Mouse (Mus musculus): ENCODE measurements around the gene Foxi2. TPM values are rescaled to one million over a fixed set of nuclear protein-coding genes. Genes with fewer than 3 reads are reported as not detected.

The Foxi2 gene
- polyA plus RNA-seq (2014; fragmentation: Nextera tagmentation; extraction: Ambion mirVana), result not detected in 2 replicates

DNA sequence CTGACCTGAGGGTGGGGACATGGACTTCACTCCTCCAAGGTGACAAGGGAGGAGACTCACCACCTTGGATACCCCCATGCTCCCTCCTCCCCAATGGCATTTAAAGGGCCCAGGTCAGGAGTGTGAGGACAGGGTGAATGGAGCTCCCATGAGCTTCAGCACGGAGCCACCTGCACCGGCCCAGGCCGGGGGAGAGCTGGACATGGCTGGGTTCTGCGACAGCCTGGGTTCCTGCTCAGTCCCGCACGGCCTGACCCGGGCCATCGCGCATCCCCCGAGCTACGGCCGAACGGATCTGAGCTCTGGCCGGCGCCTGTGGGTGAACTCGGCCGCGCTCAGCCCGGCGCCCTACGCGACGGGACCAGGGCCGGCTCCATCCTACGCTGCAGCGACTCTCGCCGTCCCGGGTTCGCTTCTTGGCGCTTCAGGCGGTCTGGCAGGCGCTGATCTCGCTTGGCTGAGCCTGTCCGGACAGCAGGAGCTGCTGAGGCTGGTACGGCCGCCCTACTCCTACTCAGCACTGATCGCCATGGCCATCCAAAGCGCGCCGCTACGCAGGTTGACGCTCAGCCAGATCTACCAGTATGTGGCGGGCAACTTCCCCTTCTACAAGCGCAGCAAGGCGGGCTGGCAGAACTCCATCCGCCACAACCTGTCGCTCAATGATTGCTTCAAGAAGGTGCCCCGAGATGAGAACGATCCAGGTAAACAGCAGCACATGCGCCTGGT is at the start of gene Foxi2:
TSS of gene Foxi2 (plus strand) at position 72 of the 729 bp plus-strand sequence.
- ATAC-seq (ENCODE audit: low FRiP score, low TSS enrichment), result no peak; the same call in 1 of the 2 replicates

DNA sequence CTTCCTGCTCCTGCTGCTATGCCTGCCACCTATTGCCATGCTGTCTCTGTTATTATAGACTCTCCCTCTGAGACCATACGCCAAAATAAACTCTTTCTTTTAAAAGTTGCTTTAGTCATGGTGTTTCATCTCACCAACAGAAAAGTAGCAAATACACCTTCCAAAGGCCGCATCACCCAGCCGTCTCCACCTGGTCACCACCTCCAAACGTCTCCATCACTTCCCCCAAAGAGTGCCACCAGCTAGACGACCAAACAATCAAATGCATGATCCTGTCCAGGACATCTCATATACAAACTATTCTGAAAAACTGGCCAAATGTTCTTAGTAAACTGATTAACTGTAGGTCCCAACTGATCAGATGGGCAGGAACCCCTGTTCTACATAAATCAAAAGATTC is 45.5 kb upstream of the Foxi2 start:
- no peak overlapping the region for H3K9ac ChIP-seq (ENCODE audit: low read depth, low read length)
- no peak overlapping the region for H3K4me2 ChIP-seq (replicated peaks; ENCODE audit: low read depth, low read length)
- ATAC-seq (ENCODE audit: low FRiP score, low TSS enrichment), result no peak
- H3K27me3 ChIP-seq (ENCODE audit: control insufficient read depth, insufficient read depth, low read length), result no peaks in the 10 kb centered on the region
- H3K36me3 ChIP-seq (ENCODE audit: control insufficient read depth, insufficient read depth, low read length), result no peaks in the 10 kb centered on the region
- H3K9me3 ChIP-seq (ENCODE audit: control insufficient read depth, low read length), result no peaks in the 10 kb centered on the region
- H3K4me1 ChIP-seq (ENCODE audit: control insufficient read depth, insufficient read depth, low read length), result no peaks in the 10 kb centered on the region
- no peak overlapping the region for H3K4me3 ChIP-seq (ENCODE audit: low read length)
- no peak overlapping the region for H3K27ac ChIP-seq (ENCODE audit: low read depth, low read length)
- 95% methylated on average over 5 of the region's 5 CpGs for WGBS

More for the DNA sequence above, at the start of gene Foxi2:
- Histone ChIP-seq H3K36me3 (ENCODE audit: control insufficient read depth, insufficient read depth, low read length) (no peaks in the 10 kb centered on the region), H3K27me3 (ENCODE audit: control insufficient read depth, insufficient read depth, low read length) (peaks cover 39% of the 10 kb centered on the region), H3K4me3 (ENCODE audit: low read length) (peak within 1 kb of the TSS; percentile 29), H3K9me3 (ENCODE audit: control insufficient read depth, low read length) (no peaks in the 10 kb centered on the region), H3K27ac (ENCODE audit: low read depth, low read length) (no peak within 1 kb of the TSS), H3K9ac (ENCODE audit: low read depth, low read length) (no peak within 1 kb of the TSS), H3K4me2 (replicated peaks; ENCODE audit: low read depth, low read length) (peak within 1 kb of the TSS; percentile 49), H3K4me1 (ENCODE audit: control insufficient read depth, insufficient read depth, low read length) (no peaks in the 10 kb centered on the region)
- WGBS, result 1% methylated on average over 51 of the region's 51 CpGs

DNA sequence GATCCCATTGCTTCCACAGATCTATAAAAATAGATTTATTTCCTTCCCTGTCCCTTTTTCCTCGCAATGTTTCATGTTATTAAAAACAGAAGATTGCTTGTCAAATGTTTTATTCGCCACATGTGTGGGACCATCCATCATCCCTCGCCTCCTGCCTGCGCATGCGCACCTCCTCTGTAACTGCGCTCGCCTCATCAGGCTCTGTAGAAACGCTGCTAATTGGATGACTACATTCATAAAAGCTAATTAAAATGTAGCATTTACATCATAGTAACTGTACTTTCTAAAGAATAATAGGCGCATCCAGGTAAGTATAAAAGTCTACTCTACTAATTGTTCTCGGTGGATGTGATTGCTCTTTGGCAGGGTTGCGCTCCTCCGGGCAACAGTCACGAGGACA is 34.1 kb upstream of the Foxi2 start:
- WGBS, result 81% methylated on average over 13 of the region's 13 CpGs
- no peak overlapping the region for H3K4me3 ChIP-seq (ENCODE audit: low read length)
- no peak overlapping the region for H3K4me2 ChIP-seq (replicated peaks; ENCODE audit: low read depth, low read length)
- H3K27me3 ChIP-seq (ENCODE audit: control insufficient read depth, insufficient read depth, low read length), result no peaks in the 10 kb centered on the region
- H3K4me1 ChIP-seq (ENCODE audit: control insufficient read depth, insufficient read depth, low read length), result no peaks in the 10 kb centered on the region
- no peak overlapping the region for H3K27ac ChIP-seq (ENCODE audit: low read depth, low read length)
- H3K9ac ChIP-seq (ENCODE audit: low read depth, low read length), result no peak overlapping the region
- H3K9me3 ChIP-seq (ENCODE audit: control insufficient read depth, low read length), result no peaks in the 10 kb centered on the region
- ATAC-seq (ENCODE audit: low FRiP score, low TSS enrichment), result no peak
- no peaks in the 10 kb centered on the region for H3K36me3 ChIP-seq (ENCODE audit: control insufficient read depth, insufficient read depth, low read length)

DNA sequence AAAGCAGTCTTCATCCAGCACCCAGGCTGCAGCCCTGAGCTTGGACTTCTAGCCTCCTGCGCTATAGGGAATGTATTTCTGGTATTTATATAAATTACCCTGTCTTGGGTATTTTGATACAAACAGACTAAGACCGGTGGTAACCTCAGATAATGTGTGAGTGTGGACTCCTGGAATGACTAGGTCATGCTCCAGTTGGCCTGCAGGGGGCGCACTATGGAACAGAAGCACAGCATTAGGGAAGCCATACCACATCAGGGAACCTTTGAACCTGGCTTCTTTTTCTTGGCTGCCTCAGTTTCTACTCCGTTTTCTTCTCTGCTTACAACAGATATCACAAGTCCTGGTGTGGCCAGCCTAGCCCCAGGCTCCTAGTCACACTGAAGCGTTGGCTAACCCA is 33.2 kb upstream of the Foxi2 start:
- ATAC-seq (ENCODE audit: low FRiP score, low TSS enrichment), result no peak
- no peak overlapping the region for H3K4me3 ChIP-seq (ENCODE audit: low read length)
- WGBS, result 72% methylated on average over 5 of the region's 5 CpGs
- H3K9ac ChIP-seq (ENCODE audit: low read depth, low read length), result no peak overlapping the region
- H3K9me3 ChIP-seq (ENCODE audit: control insufficient read depth, low read length), result no peaks in the 10 kb centered on the region
- H3K4me1 ChIP-seq (ENCODE audit: control insufficient read depth, insufficient read depth, low read length), result no peaks in the 10 kb centered on the region
- H3K27ac ChIP-seq (ENCODE audit: low read depth, low read length), result no peak overlapping the region
- no peaks in the 10 kb centered on the region for H3K27me3 ChIP-seq (ENCODE audit: control insufficient read depth, insufficient read depth, low read length)
- no peaks in the 10 kb centered on the region for H3K36me3 ChIP-seq (ENCODE audit: control insufficient read depth, insufficient read depth, low read length)
- no peak overlapping the region for H3K4me2 ChIP-seq (replicated peaks; ENCODE audit: low read depth, low read length)

DNA sequence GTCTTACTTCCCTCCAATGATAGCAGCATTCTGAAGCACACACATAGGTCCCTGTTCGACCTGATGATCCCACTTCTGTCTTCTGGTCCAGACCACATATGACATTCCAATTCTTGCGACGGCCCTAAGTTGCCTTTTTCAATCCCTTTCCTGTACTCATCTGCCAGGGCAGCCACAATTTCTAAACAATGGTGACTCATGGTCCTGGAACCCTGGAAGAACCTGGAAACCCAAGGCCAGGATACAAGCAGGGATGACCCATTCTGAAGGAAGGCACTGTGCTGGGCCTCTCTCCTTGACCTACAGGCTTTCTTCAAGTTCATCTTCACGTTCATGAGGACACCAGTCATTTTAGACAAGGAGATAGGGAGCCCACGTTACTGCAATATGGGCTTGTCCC is 31.8 kb upstream of the Foxi2 start:
- Histone ChIP-seq H3K9ac (ENCODE audit: low read depth, low read length) (no peak overlapping the region), H3K4me3 (ENCODE audit: low read length) (no peak overlapping the region), H3K4me1 (ENCODE audit: control insufficient read depth, insufficient read depth, low read length) (no peaks in the 10 kb centered on the region), H3K27ac (ENCODE audit: low read depth, low read length) (no peak overlapping the region), H3K27me3 (ENCODE audit: control insufficient read depth, insufficient read depth, low read length) (no peaks in the 10 kb centered on the region), H3K36me3 (ENCODE audit: control insufficient read depth, insufficient read depth, low read length) (no peaks in the 10 kb centered on the region), H3K9me3 (ENCODE audit: control insufficient read depth, low read length) (no peaks in the 10 kb centered on the region), H3K4me2 (replicated peaks; ENCODE audit: low read depth, low read length) (no peak overlapping the region)
- ATAC-seq (ENCODE audit: low FRiP score, low TSS enrichment), result no peak
- WGBS, result 89% methylated on average over 5 of the region's 5 CpGs

DNA sequence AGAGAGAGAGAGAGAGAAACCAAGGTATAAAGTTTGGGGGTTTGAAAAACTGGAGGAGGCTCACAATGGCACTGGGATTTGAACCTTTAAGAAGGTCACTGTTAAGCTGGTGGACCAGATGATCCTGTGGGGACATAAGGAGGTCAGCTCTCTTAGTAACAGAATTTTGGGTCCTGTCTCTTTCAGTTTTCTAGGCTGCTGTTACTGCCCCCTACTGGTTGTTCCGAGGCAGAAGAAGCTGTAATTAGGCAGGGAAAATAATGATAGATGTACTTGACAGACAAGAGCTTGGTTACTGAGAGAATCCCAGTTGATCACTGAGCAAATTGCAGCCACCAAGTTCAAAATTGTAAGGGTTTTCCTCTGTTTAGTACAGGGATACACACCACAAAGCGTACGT is 21.1 kb upstream of the Foxi2 start:
- no peaks in the 10 kb centered on the region for H3K9me3 ChIP-seq (ENCODE audit: control insufficient read depth, low read length)
- ATAC-seq (ENCODE audit: low FRiP score, low TSS enrichment), result no peak
- H3K4me3 ChIP-seq (ENCODE audit: low read length), result no peak overlapping the region
- no peaks in the 10 kb centered on the region for H3K4me1 ChIP-seq (ENCODE audit: control insufficient read depth, insufficient read depth, low read length)
- H3K27ac ChIP-seq (ENCODE audit: low read depth, low read length), result no peak overlapping the region
- 75% methylated on average over 3 of the region's 3 CpGs for WGBS
- no peaks in the 10 kb centered on the region for H3K27me3 ChIP-seq (ENCODE audit: control insufficient read depth, insufficient read depth, low read length)
- H3K9ac ChIP-seq (ENCODE audit: low read depth, low read length), result no peak overlapping the region
- no peaks in the 10 kb centered on the region for H3K36me3 ChIP-seq (ENCODE audit: control insufficient read depth, insufficient read depth, low read length)
- H3K4me2 ChIP-seq (replicated peaks; ENCODE audit: low read depth, low read length), result no peak overlapping the region

DNA sequence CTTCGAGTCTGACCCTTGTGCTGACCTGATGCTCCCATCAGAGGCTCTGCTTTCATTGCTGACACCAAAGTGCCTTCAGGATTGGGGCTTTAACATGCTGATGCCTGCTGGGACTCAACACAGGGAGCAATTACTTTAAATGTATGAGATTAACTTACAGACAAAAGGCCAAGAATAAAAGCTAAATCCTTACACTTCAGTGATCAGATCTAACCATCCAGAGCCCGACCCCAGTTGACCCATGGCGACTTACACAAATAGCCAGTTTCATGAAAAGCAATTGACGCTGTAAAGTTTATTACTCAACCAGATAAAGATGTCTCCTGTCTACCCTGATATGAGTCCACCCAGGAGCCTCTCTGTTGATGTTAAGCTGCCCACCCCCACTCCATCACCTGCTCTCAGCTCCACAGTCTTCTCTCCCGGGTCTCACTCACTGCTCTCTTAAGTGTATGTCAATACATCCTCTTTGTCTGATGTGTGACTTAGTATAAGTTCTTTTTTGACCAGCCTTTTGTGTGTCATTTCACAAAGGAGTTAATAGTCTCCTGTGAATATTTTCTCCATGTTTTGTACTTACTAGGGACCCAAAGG is 17.1 kb upstream of the Foxi2 start:
- no peak overlapping the region for H3K9ac ChIP-seq (ENCODE audit: low read depth, low read length)
- H3K4me2 ChIP-seq (replicated peaks; ENCODE audit: low read depth, low read length), result no peak overlapping the region
- 6% methylated on average over 5 of the region's 5 CpGs for WGBS
- H3K9me3 ChIP-seq (ENCODE audit: control insufficient read depth, low read length), result no peaks in the 10 kb centered on the region
- H3K27ac ChIP-seq (ENCODE audit: low read depth, low read length), result no peak overlapping the region
- 0 out of 2 replicates have a peak, but pooled peaks cover 3% of the 10 kb centered on the region for H3K4me1 ChIP-seq (ENCODE audit: control insufficient read depth, insufficient read depth, low read length)
- no peak overlapping the region for H3K4me3 ChIP-seq (ENCODE audit: low read length)
- no peaks in the 10 kb centered on the region for H3K36me3 ChIP-seq (ENCODE audit: control insufficient read depth, insufficient read depth, low read length)
- no peak for ATAC-seq (ENCODE audit: low FRiP score, low TSS enrichment)
- no peaks in the 10 kb centered on the region for H3K27me3 ChIP-seq (ENCODE audit: control insufficient read depth, insufficient read depth, low read length)

DNA sequence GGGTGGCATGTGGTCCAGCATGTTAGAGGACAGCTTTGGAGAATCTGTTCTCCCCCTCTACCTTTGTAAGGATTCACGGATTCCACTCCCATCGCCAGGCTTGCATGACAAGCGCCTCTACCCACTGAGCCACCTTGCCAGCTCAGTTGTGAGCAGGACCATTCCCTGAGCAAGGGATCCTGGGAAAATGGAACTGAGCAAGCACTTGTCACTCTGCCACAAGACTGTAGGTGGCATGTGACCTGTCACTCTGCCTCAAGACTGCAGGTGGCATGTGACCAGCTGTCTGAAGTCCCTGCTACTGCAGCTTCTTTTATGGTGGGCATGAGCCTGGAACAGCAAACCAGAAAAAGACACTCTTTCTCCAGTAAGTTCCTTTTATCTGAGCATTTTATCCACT is 15.7 kb upstream of the Foxi2 start:
- Histone ChIP-seq H3K9ac (ENCODE audit: low read depth, low read length) (no peak overlapping the region), H3K4me2 (replicated peaks; ENCODE audit: low read depth, low read length) (no peak overlapping the region), H3K36me3 (ENCODE audit: control insufficient read depth, insufficient read depth, low read length) (no peaks in the 10 kb centered on the region), H3K4me3 (ENCODE audit: low read length) (no peak overlapping the region), H3K27me3 (ENCODE audit: control insufficient read depth, insufficient read depth, low read length) (no peaks in the 10 kb centered on the region), H3K27ac (ENCODE audit: low read depth, low read length) (no peak overlapping the region), H3K4me1 (ENCODE audit: control insufficient read depth, insufficient read depth, low read length) (0 out of 2 replicates have a peak, but pooled peaks cover 3% of the 10 kb centered on the region), H3K9me3 (ENCODE audit: control insufficient read depth, low read length) (no peaks in the 10 kb centered on the region)
- WGBS, result 90% methylated on average over 3 of the region's 3 CpGs
- ATAC-seq (ENCODE audit: low FRiP score, low TSS enrichment), result no peak

DNA sequence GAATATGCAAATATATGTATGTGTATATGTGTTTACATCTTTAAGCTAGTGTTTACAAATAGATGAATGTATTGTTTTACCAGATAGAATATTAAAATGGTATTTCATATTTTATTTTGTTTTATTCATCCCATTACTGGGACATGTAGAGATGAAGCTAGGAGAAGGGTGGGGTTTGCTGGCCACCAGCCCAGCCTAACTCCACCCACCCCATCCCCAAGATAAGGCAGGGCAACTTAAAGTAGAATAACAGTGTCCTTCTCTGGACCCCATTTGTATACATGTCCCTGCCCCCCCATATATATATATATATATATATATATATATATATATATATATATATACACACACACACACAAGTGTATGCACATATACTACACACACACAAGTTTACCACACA is 14.9 kb upstream of the Foxi2 start:
- 0 out of 2 replicates have a peak, but pooled peaks cover 3% of the 10 kb centered on the region for H3K4me1 ChIP-seq (ENCODE audit: control insufficient read depth, insufficient read depth, low read length)
- H3K9me3 ChIP-seq (ENCODE audit: control insufficient read depth, low read length), result no peaks in the 10 kb centered on the region
- H3K9ac ChIP-seq (ENCODE audit: low read depth, low read length), result no peak overlapping the region
- no peak overlapping the region for H3K27ac ChIP-seq (ENCODE audit: low read depth, low read length)
- H3K4me2 ChIP-seq (replicated peaks; ENCODE audit: low read depth, low read length), result no peak overlapping the region
- no peaks in the 10 kb centered on the region for H3K36me3 ChIP-seq (ENCODE audit: control insufficient read depth, insufficient read depth, low read length)
- no peaks in the 10 kb centered on the region for H3K27me3 ChIP-seq (ENCODE audit: control insufficient read depth, insufficient read depth, low read length)
- no peak overlapping the region for H3K4me3 ChIP-seq (ENCODE audit: low read length)
- no peak for ATAC-seq (ENCODE audit: low FRiP score, low TSS enrichment)
